Comparison of ENCODE assay signal across 15 mouse cellular contexts in genomic region chr2:102239712-102240505, GRCm38 (mm10).
"Had no signal": no experiment of that assay in that cellular context is flagged by ENCODE, and none has a peak within 500 bp of the region (broad histone marks: within the 10 kb centered on the region; RNA-seq: fewer than 3 reads in every experiment).

No protein-coding gene starts in this region.

- H3K4me2 ChIP-seq: limb, embryonic 12.5 days; liver, embryonic 13.5 days; neural tube, embryonic 15.5 days had no signal

- DNase-seq: kidney, adult 9 months; kidney, postnatal 36 days; layer of hippocampus, adult 9-11 months; layer of hippocampus, postnatal 36 days; liver; liver, embryonic 13.5 days; lung, adult 18-20 months; right cerebral cortex, adult 18-20 months; right cerebral cortex, postnatal 25 days; thymus, postnatal 4 days had no signal

- H3K4me1 ChIP-seq: limb, embryonic 12.5 days; liver, embryonic 13.5 days had no signal

- H3K4me3 ChIP-seq: limb, embryonic 12.5 days; liver, embryonic 13.5 days; myocyte; neural tube, embryonic 15.5 days had no signal

- H3K9ac ChIP-seq: limb, embryonic 12.5 days; liver, embryonic 13.5 days; neural tube, embryonic 15.5 days had no signal

- H3K9me3 ChIP-seq: limb, embryonic 12.5 days; liver, embryonic 13.5 days; neural tube, embryonic 15.5 days had no signal

- H3K27me3 ChIP-seq: limb, embryonic 12.5 days; liver, embryonic 13.5 days; neural tube, embryonic 15.5 days had no signal

- ATAC-seq: intestine, postnatal 0 days had no signal

- H3K27ac ChIP-seq: kidney, postnatal 0 days; limb, embryonic 12.5 days; liver, embryonic 13.5 days; neural tube, embryonic 15.5 days had no signal

- H3K36me3 ChIP-seq: limb, embryonic 12.5 days; liver, embryonic 13.5 days; neural tube, embryonic 15.5 days had no signal
